Mouse (Mus musculus) small intestine, adult 2 months (tissue): ENCODE results near the gene Ascl4.

ENCODE experiments used
- CTCF ChIP-seq: fragments of 200-500 bp; IDR thresholded peaks from 2 replicates; pipeline ENCODE4 v1.5.1; 2012; ENCODE audit warnings: low read depth, mild to moderate bottlenecking, control low read depth, inconsistent platforms, low read length, moderate library complexity, mixed read lengths; ENCODE audit not compliant: insufficient replicate concordance, insufficient read length; ENCODE audit errors: extremely low read depth
- POLR2A ChIP-seq: fragments of 200-500 bp; IDR thresholded peaks from 2 replicates; pipeline ENCODE4 v1.6.1; 2012; ENCODE audit warnings: low read depth, mild to moderate bottlenecking, control low read depth, inconsistent platforms, low read length, moderate library complexity

DNA sequence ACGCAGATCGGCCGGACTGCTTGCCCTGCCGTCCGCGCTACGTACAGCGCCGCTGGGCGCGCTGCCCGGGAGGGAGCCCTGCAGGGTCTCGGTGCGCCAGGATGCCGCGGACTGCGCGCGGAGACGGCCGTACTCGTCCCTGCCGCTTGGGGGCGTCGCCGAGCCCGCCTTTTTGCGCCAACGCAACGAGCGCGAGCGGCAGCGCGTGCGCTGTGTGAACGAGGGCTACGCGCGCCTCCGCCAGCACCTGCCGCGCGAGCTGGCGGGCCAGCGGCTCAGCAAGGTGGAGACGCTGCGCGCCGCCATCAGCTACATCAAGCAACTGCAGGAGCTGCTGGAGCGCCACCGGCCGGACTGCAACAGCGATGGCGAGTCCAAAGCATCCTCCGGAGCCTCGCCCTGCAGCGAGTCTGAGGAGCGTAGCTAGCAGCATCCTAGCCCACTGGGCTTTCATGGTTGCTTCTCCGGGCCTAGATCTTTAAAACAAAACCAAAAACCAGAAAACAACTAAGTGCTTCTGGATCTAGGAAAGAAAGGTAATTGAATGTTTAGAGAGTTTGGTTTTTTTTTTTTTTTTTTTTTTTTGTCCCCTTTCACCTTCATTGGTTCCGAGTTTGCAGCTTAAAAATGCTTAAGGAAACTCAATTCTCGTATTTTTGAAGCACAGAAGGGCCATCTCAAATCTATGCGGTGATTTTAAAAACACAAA, 1.2 kb downstream of the Ascl4 start:
- TF ChIP-seq CTCF, result peak; percentile 33; the same call in 1 of the 2 replicates
- TF ChIP-seq POLR2A, result no peak
